Mouse (Mus musculus) stomach, embryonic 14.5 days (tissue): Measurements from ENCODE around the gene Myo16. TPM values are rescaled to one million over a fixed set of nuclear protein-coding genes. Genes with fewer than 3 reads are reported as not detected.

Source experiments
- ATAC-seq: fragments of 200-750 bp; cut with Nextera tagmentation; 2 replicates; pipeline ENCODE4 v1.8.0; 2017; ENCODE audit warnings: low read depth, moderate TSS enrichment; ENCODE audit not compliant: insufficient number of reproducible peaks, insufficient read depth, low FRiP score
- H3K27ac ChIP-seq: fragments of 300-500 bp; sonication (generic); 2 replicates; pipeline ENCODE4 v1.5.1; 2014; ENCODE audit warnings: mild to moderate bottlenecking, low read length, moderate library complexity, mixed read lengths
- H3K27me3 ChIP-seq: fragments of 300-500 bp; sonication (generic); 2 replicates; pipeline ENCODE4 v1.6.1; 2014; ENCODE audit warnings: low read length, control low read depth, mixed read lengths; ENCODE audit not compliant: control insufficient read depth, insufficient read depth
- H3K36me3 ChIP-seq: fragments of 300-500 bp; sonication (generic); 2 replicates; pipeline ENCODE4 v1.6.1; 2014; ENCODE audit warnings: mild to moderate bottlenecking, control low read depth, low read length, moderate library complexity, mixed read lengths; ENCODE audit not compliant: control insufficient read depth, insufficient read depth
- H3K4me1 ChIP-seq: fragments of 300-500 bp; sonication (generic); 2 replicates; pipeline ENCODE4 v1.6.1; 2014; ENCODE audit warnings: low read length, control low read depth, mixed read lengths; ENCODE audit not compliant: control insufficient read depth, insufficient read depth
- H3K4me2 ChIP-seq: fragments of 300-500 bp; sonication (generic); replicated peaks from 2 replicates; pipeline ENCODE4 v1.6.1; 2014; ENCODE audit warnings: low read depth, low read length, control low read depth
- H3K4me3 ChIP-seq: fragments of 300-500 bp; sonication (generic); 2 replicates; pipeline ENCODE4 v1.5.1; 2014; ENCODE audit warnings: low read depth, low read length, control low read depth
- H3K9ac ChIP-seq: fragments of 300-500 bp; sonication (generic); replicated peaks from 2 replicates; pipeline ENCODE4 v1.6.1; 2014; ENCODE audit warnings: low read depth, mild to moderate bottlenecking, control low read depth, low read length, moderate library complexity, mixed read lengths
- H3K9me3 ChIP-seq: fragments of 300-500 bp; sonication (generic); 2 replicates; pipeline ENCODE4 v1.6.1; 2016; ENCODE audit warnings: low read depth, low read length, control low read depth; ENCODE audit not compliant: control insufficient read depth
- WGBS: fragments of 180-500 bp; shearing (Covaris S2); extraction: QIAGEN DNeasy Blood & Tissue Kit; methylation state at CpG from one replicate; pipeline ENCODE4 v1.1.7; 2014; 5-methylcytosine and 5-hydroxymethylcytosine counted together
- polyA plus RNA-seq: library from polyadenylated mRNA; unstranded; fragments of >200 nt; fragmentation: Nextera tagmentation; extraction: Ambion mirVana; gene quantifications from 2 replicates; pipeline ENCODE4 v1.2.1, GENCODE M21; 2014

The Myo16 gene
- polyA plus RNA-seq, 1 experiment from 2014 or later, result 6.4 TPM

DNA sequence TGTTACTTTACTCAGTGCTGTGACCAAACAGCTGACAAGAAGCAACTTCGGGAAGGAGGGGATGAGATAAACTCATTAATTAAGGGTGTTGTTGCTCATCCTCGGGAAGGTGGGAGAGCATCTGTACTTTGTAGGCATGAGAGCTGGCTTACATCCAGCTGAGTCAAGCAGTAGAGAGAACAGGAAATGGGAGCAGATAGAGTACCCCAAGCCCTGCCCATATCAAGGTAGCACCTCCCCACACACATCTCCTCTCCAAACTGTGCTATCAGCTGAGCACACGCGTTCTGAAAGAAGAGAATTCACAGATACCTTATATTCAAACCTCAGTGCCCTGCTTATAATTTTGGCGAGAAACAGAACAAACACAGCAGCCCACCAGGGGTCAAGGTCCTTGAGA, 330.1 kb downstream of the Myo16 start:
- Histone ChIP-seq H3K27ac (no peak overlapping the region), H3K36me3 (no peaks in the 10 kb centered on the region), H3K9ac (no peak overlapping the region), H3K4me3 (no peak overlapping the region), H3K9me3 (no peaks in the 10 kb centered on the region), H3K27me3 (no peaks in the 10 kb centered on the region), H3K4me2 (no peak overlapping the region), H3K4me1 (no peaks in the 10 kb centered on the region)
- no peak for ATAC-seq
- WGBS, result 44% methylated on average over 5 of the region's 5 CpGs

DNA sequence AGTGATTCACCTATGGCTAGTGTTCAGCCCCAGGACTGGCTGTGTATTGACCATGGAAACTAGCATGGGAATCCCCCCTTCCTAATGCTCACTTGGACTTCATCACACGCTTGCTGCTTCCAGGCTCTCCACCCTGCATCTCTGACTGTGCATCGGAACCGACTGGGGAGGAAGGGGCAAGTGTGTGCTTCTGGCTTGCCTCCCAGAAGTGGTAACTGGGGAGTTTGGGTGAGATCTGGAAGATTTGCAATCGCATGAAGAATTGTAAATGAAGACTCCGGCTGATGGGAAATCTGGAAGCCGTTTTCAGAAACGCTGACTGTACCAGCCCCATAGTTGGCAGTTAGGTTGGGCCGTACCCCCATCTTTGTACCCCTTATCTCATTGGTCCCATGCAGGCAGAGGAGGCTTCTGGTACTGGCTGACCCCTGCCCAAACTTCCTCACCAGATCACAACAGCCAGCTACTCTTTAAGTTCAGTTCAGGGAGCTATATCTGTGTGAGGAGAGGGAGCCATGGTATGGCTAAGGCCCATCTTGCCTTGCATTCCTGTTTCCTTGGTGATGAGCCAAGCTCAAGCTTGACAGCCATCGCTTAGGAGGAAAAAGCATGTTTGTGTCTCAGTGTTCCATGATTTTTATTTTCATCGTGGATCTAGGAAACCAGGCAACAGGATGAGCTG, 336.2 kb downstream of the Myo16 start:
- no peak overlapping the region for H3K27ac ChIP-seq
- H3K4me3 ChIP-seq, result no peak overlapping the region
- no peak overlapping the region for H3K9ac ChIP-seq
- ATAC-seq, result no peak
- H3K4me1 ChIP-seq, result no peaks in the 10 kb centered on the region
- no peaks in the 10 kb centered on the region for H3K27me3 ChIP-seq
- H3K4me2 ChIP-seq, result no peak overlapping the region
- H3K36me3 ChIP-seq, result no peaks in the 10 kb centered on the region
- H3K9me3 ChIP-seq, result no peaks in the 10 kb centered on the region
- WGBS, result 84% methylated on average over 10 of the region's 10 CpGs

- Histone ChIP-seq H3K36me3 (no peaks in the 10 kb centered on the region), H3K9me3 (no peaks in the 10 kb centered on the region), H3K9ac (no peak overlapping the region), H3K4me2 (no peak overlapping the region), H3K4me1 (no peaks in the 10 kb centered on the region), H3K27ac (no peak overlapping the region), H3K4me3 (no peak overlapping the region), H3K27me3 (no peaks in the 10 kb centered on the region)
- 84% methylated on average over 2 of the region's 2 CpGs for WGBS
- ATAC-seq, result no peak
Observed at GRCm38 (mm10) chr8:10490420-10490784, 336.7 kb downstream of the Myo16 start.

DNA sequence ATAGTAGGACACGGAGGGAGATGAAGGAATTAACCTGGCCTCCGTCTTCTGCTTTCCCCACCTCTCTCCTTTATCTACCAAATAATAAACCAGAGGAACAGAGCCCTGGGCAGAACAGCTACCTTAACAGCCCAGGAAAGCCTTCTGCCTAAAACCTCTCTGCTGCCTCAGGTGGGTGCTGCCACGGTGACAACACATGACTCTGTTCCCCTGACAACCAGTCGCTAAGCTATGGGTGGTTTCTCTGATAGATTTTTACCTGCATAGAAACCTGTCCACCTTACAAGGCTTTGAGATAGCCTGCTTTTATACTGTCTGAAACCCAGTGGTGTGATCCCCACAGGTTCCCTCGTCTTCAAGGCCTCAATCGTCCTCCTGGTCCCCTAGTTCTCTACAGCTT, 337.2 kb downstream of the Myo16 start:
- H3K9me3 ChIP-seq, result no peaks in the 10 kb centered on the region
- H3K27ac ChIP-seq, result no peak overlapping the region
- H3K4me1 ChIP-seq, result no peaks in the 10 kb centered on the region
- no peak overlapping the region for H3K4me3 ChIP-seq
- 74% methylated on average over 6 of the region's 6 CpGs for WGBS
- no peak overlapping the region for H3K4me2 ChIP-seq
- H3K27me3 ChIP-seq, result no peaks in the 10 kb centered on the region
- no peak overlapping the region for H3K9ac ChIP-seq
- no peaks in the 10 kb centered on the region for H3K36me3 ChIP-seq
- ATAC-seq, result no peak

- no peak overlapping the region for H3K27ac ChIP-seq
- no peaks in the 10 kb centered on the region for H3K36me3 ChIP-seq
- 18% methylated on average over 8 of the region's 8 CpGs for WGBS
- no peak overlapping the region for H3K4me3 ChIP-seq
- no peaks in the 10 kb centered on the region for H3K27me3 ChIP-seq
- H3K9ac ChIP-seq, result no peak overlapping the region
- no peaks in the 10 kb centered on the region for H3K4me1 ChIP-seq
- no peaks in the 10 kb centered on the region for H3K9me3 ChIP-seq
- no peak for ATAC-seq
- H3K4me2 ChIP-seq, result no peak overlapping the region
Observed at GRCm38 (mm10) chr8:10499846-10500245, 346.1 kb downstream of the Myo16 start.

- no peak for ATAC-seq
- no peaks in the 10 kb centered on the region for H3K27me3 ChIP-seq
- no peak overlapping the region for H3K4me2 ChIP-seq
- no peak overlapping the region for H3K9ac ChIP-seq
- H3K36me3 ChIP-seq, result no peaks in the 10 kb centered on the region
- no peak overlapping the region for H3K4me3 ChIP-seq
- H3K4me1 ChIP-seq, result no peaks in the 10 kb centered on the region
- H3K27ac ChIP-seq, result no peak overlapping the region
- 82% methylated on average over 6 of the region's 6 CpGs for WGBS
- no peaks in the 10 kb centered on the region for H3K9me3 ChIP-seq
Observed at GRCm38 (mm10) chr8:10500465-10500864, 346.8 kb downstream of the Myo16 start.

DNA sequence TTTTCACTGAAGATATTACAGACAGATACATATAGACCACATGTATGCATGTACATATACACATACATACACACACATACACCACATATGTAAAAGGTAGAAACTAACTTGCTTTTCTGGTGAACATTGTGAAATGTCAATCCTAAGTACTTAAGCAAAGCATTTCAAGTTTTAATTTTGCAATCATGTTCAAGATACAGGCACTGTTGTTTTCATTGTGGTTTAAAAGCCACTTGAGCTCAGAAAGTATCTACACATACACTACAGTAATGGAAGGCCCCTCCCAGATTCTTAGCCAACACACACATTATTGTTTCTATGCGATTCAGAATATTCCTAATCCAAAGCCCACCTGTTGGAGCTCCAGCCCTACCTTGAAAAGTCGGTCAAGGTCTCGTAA, 348.0 kb downstream of the Myo16 start:
- no peaks in the 10 kb centered on the region for H3K27me3 ChIP-seq
- WGBS, result 92% methylated on average over 3 of the region's 3 CpGs
- H3K9ac ChIP-seq, result no peak overlapping the region
- ATAC-seq, result no peak
- H3K27ac ChIP-seq, result no peak overlapping the region
- no peak overlapping the region for H3K4me3 ChIP-seq
- H3K4me2 ChIP-seq, result no peak overlapping the region
- no peaks in the 10 kb centered on the region for H3K4me1 ChIP-seq
- no peaks in the 10 kb centered on the region for H3K36me3 ChIP-seq
- H3K9me3 ChIP-seq, result no peaks in the 10 kb centered on the region

GRCm38 (mm10) chr8:10512105-10512504, 358.4 kb downstream of the Myo16 start:
- WGBS, result 79% methylated on average over 3 of the region's 3 CpGs

DNA sequence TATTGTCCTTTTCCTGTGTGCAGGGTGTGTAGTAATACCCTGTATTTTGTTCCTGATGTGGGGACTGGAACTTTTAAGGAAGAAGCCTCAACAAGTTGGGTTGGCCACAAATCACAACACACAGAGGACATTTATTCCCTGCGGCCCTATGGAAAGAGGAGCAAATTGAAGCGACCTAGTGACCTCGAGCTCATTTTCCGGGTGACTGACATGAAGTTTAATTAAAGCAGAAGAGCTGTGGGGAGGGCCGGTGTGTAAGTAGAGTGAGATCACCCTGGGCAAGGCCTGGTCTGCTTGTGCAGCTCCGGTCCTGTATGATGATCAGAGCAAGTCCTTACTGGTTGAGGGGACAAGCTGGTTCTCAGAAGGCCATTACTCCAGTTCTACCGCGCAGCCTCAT, 363.7 kb downstream of the Myo16 start:
- H3K36me3 ChIP-seq, result no peaks in the 10 kb centered on the region
- WGBS, result 79% methylated on average over 8 of the region's 8 CpGs
- no peaks in the 10 kb centered on the region for H3K4me1 ChIP-seq
- no peak for ATAC-seq
- no peak overlapping the region for H3K4me3 ChIP-seq
- H3K27me3 ChIP-seq, result no peaks in the 10 kb centered on the region
- no peak overlapping the region for H3K4me2 ChIP-seq
- H3K9me3 ChIP-seq, result no peaks in the 10 kb centered on the region
- no peak overlapping the region for H3K9ac ChIP-seq
- H3K27ac ChIP-seq, result no peak overlapping the region

More at GRCm38 (mm10) chr8:10512105-10512504, 358.4 kb downstream of the Myo16 start:
- Histone ChIP-seq H3K4me3 (no peak overlapping the region), H3K4me1 (no peaks in the 10 kb centered on the region), H3K36me3 (no peaks in the 10 kb centered on the region), H3K9me3 (no peaks in the 10 kb centered on the region), H3K27ac (no peak overlapping the region), H3K27me3 (no peaks in the 10 kb centered on the region), H3K9ac (no peak overlapping the region), H3K4me2 (no peak overlapping the region)
- no peak for ATAC-seq
